Mouse (Mus musculus) common myeloid progenitor, adult 5-6 weeks (primary cell): ENCODE results near the gene Eya2. TPM values are rescaled to one million over a fixed set of nuclear protein-coding genes. Genes with fewer than 3 reads are reported as not detected.
A peak's percentile ranks its signal among the peaks of the same experiment; 100 is the strongest.

Experiments
- ATAC-seq: replicated peaks from 2 replicates; pipeline ENCODE4 v1.8.0; 2016; ENCODE audit warnings: low read depth, mild to moderate bottlenecking, moderate TSS enrichment, inconsistent platforms; ENCODE audit not compliant: poor library complexity, severe bottlenecking
- total RNA-seq: library from RNA; stranded (forward); fragments of 200-1000, 187-1606 nt; gene quantifications from 2 replicates; pipeline ENCODE4 v1.2.3, GENCODE M21; 2017

Eya2 gene
- total RNA-seq, 1 experiment from 2014 or later, result 15.0 TPM

GRCm38 (mm10) chr2:165584563-165584962 lies 10.3 kb upstream of the Eya2 start:
- ATAC-seq, result no peak

- ATAC-seq, result no peak
Observed at GRCm38 (mm10) chr2:165590742-165591141, 4.1 kb upstream of the Eya2 start.

GRCm38 (mm10) chr2:165593763-165594162 lies 1.1 kb upstream of the Eya2 start:
- ATAC-seq, result peak; percentile 50; the same call in 1 of the 2 replicates

GRCm38 (mm10) chr2:165595676-165596070 lies 841 bp downstream of the Eya2 start:
- ATAC-seq, result no peak

- ATAC-seq, result no peak
Observed at GRCm38 (mm10) chr2:165596141-165596540, 1.3 kb downstream of the Eya2 start.

- ATAC-seq, result no peak
Observed at GRCm38 (mm10) chr2:165597536-165597935, 2.7 kb downstream of the Eya2 start.

- ATAC-seq, result no peak
Observed at GRCm38 (mm10) chr2:165598139-165598538, 3.3 kb downstream of the Eya2 start.

- ATAC-seq, result no peak
Observed at GRCm38 (mm10) chr2:165599566-165599965, 4.7 kb downstream of the Eya2 start.

GRCm38 (mm10) chr2:165600926-165601325 lies 6.1 kb downstream of the Eya2 start:
- ATAC-seq, result no peak

- no peak for ATAC-seq
Observed at GRCm38 (mm10) chr2:165601605-165602004, 6.8 kb downstream of the Eya2 start.

GRCm38 (mm10) chr2:165603775-165604174 lies 8.9 kb downstream of the Eya2 start:
- peak; percentile 95 for ATAC-seq

GRCm38 (mm10) chr2:165611551-165612253 lies 16.9 kb downstream of the Eya2 start:
- ATAC-seq, result no peak

GRCm38 (mm10) chr2:165613741-165614339 lies 19.0 kb downstream of the Eya2 start:
- ATAC-seq, result no peak

- no peak for ATAC-seq
Observed at GRCm38 (mm10) chr2:165621488-165621887, 26.7 kb downstream of the Eya2 start.

- ATAC-seq, result no peak
Observed at GRCm38 (mm10) chr2:165622596-165622995, 27.8 kb downstream of the Eya2 start.

GRCm38 (mm10) chr2:165626826-165627225 lies 32.0 kb downstream of the Eya2 start:
- ATAC-seq, result no peak

GRCm38 (mm10) chr2:165627974-165628373 lies 33.1 kb downstream of the Eya2 start:
- ATAC-seq, result no peak

GRCm38 (mm10) chr2:165629900-165630299 lies 35.1 kb downstream of the Eya2 start:
- ATAC-seq, result no peak

- 0 out of 2 replicates have a peak, but pooled peaks have one; percentile 19 for ATAC-seq
Observed at GRCm38 (mm10) chr2:165633011-165633785, 38.4 kb downstream of the Eya2 start.

- ATAC-seq, result no peak
Observed at GRCm38 (mm10) chr2:165634481-165634880, 39.6 kb downstream of the Eya2 start.
